Mouse (Mus musculus) hematopoietic stem cell, adult 5-6 weeks (primary cell): Measurements from ENCODE around the gene Prcd. TPM values are rescaled to one million over a fixed set of nuclear protein-coding genes. Genes with fewer than 3 reads are reported as not detected.

ENCODE experiments used
- ATAC-seq, 2 experiments: fragments of 125-278 bp in 1 of 2; replicated peaks in 1 of 2; 2 replicates each; pipeline ENCODE4 v1.8.0; 2016 to 2017; ENCODE audit warnings: inconsistent platforms in 2 of 2, mild to moderate bottlenecking in 2 of 2, moderate number of reproducible peaks in 2 of 2, low read depth in 1 of 2, moderate TSS enrichment in 1 of 2; ENCODE audit not compliant: low FRiP score in 2 of 2, poor library complexity in 2 of 2, severe bottlenecking in 2 of 2, insufficient read depth in 1 of 2, low TSS enrichment in 1 of 2
- total RNA-seq: library from RNA; stranded (forward); fragments of 172-1452, 232-1000 nt; gene quantifications from 2 replicates; pipeline ENCODE4 v1.2.3, GENCODE M21; 2017

Prcd gene
- total RNA-seq, 1 experiment from 2014 or later: 1.6 TPM

DNA sequence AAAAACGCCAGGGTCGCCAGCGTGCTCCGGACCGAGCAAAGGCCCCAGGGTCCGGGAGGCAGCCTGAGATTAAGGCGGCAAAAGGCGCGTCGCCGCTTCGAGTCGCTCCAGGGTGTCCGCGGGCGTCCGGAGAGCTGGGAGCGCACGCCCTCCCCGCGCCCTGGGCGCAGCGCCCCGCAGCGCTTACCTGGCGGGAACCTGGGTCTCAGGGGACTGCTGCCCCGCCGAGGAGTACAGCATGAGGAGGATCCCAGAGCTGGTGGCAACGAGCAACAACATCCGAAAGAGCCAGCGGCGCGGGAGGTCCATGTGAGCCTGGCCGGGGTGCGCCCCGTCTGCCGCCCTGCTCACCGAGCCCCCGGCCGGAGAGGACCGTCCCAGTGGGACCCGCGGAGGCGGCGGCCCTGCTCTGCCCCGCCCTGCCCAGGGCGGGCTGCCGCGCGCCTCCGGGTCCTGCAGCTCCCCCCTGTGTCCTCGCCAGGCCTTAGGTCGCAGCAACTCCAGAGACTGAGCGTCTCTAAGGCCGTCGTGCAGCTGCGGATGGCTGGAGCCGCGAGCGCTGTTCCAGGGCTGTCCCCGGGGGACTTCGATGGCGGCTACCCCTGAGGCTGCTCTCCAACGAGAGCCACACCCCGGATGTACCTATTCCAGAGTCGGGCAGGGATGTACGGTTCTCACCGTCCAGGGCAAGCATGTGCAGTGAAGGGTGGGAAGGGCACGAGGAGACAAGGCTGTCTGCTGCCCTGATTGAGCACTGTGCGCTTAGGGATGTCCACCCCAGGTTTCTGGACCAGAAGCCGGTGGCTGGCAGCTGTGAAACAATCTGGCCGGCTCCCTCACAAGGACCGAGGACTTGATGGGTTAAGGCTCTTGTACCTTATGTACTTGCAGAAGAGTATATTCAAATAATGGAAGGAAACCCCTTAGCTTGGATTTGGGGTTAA lies 41.2 kb downstream of the Prcd start:
- peak in 1 of 2 experiments; percentile 36; a peak in 1 of 4 replicates for ATAC-seq

DNA sequence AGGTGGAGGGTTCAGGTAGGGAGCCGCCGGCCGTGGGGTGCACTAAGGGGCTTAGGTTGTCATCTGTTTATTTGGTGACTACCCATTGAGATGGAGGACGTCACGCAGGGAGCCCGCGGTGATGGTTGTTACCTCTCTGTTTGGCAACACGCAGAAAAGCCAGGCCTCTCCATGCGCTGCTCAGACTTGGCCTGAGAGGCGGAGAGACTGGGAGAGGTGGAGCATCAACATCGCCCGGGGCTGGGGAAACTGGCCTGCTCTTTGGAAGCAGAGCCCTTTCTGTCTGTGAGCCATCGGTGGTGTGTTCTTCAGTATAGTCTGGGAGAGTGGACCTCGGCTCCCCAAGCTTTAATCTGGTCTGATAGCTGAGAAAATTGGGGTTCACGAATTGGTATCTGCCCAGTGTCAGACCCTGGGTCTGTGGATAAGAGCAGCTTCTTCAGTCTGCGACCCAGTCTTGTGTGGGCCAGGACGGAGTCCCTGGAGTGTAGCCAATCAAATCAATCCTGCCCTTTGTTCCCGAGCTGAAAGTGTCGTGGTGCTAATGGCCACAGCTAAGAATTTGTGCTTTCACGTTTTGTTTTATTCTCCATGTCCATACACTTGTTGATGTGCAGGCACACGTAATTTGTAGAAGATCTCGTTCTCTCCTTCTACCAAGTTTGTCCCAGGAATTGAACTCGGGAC lies 42.0 kb downstream of the Prcd start:
- ATAC-seq: no peak

DNA sequence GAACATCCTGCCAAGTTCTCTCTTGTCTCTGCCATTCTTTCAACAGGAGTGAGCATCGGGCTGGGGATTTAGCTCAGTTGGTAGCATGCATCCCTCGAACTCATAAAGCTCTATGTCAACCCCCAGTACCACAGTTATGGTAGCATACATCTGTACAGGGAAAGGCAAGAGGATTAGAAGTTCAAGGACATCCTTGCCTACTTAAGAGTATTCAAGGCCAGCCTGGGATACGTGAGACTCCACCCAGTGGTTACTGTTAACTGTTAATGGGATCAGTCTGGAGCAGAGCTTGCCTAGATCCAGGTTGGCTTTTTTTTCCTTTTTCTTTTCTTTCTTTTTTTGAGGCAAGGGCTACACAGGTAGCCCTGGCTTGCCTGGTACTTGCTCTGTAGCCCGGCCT lies 43.1 kb downstream of the Prcd start:
- no peak for ATAC-seq

DNA sequence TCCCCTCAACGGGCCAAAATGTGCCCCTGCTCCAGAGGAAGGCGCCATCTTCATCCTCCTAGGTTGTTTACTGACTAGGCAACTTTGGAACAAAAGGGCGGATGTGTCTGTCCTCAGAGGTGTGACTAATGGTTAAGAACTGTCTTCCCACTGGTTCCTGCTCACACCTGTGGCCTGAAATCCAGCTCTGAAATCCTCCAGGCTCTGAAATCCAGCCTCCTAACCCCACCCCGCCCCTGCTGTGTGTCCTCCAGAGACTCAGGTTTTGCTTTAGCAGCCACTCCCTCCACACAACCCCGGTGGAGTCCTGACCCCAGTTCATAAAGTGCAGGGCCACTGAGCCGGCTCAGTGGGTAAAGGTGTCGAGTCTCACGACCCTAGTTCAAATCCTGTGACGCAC lies 44.2 kb downstream of the Prcd start:
- ATAC-seq: no peak

DNA sequence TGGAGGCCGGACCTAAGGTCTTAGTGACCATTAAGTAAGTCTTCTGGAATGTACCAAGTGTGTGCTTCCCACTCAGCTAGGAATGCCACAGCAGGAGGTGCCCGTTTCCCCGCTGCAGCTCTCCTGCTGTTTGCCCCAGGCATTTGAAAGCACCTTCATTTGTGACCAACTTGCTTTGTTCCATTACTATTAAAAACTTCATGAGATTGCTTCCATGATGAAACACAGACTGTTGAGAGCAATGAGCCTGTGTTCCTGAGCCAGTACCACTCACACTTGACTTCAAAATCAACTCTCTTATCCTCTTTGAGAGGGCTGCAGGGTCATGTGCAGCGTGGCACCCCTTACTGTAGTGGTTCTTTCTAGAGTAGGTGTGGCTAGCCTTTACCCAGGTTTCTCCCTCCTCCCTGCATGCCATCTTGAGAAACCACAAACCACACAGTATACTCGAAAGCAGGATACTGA lies 48.1 kb downstream of the Prcd start:
- peak; percentile 37 to 45; a peak in 2 of 4 replicates for ATAC-seq

DNA sequence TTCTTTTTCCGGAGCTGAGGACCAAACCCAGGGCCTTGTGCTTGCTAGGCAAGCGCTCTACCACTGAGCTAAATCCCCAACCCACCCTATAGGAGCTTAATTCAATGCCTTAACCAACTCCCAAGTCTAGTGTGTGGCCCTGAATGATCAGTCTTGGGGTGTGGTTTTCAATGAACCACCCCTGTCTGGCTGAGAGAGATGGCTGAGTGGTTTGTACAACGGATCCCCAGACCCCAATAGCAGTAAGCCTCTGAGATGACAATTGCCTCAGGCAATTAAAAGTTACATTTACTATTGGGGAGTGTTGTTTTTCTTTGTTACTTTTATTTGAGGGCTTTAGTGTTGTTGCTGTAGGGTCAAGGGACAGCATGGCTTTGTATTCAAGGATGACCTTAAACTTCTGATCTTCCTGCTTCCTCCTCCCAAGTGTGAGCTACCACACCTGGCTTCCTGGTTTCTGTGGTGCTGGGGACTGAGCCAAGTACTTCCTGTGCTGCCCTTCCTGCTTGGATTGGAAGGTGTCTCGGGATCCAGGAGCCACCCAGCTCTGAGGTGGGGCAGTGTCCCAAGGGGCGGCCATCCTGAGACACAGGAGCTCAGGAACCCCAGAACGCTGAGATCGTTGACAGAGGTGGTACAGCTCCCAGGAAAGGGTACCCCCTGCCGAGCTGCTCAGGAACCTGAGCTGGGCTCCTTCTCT lies 51.2 kb downstream of the Prcd start:
- ATAC-seq: no peak

DNA sequence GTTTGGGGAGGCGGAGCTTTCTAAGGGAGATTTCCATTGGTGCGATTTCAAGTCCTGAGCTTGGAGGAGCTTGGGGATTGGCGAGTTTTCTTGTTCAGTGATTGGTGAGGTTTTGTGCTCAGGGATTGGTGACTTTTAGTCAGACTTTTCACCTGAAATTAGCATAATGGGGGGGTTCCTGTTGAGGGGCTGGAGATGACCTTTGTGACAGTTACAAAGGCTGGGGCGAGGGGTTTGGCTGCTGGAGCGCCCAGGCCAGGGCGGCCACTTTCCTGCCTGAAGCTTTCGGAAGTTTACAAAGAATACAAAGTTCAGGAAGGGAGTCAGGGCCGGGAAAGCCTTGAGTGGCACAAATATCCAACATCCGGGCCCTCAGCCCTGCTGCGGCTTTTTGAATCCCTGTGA lies 51.9 kb downstream of the Prcd start:
- no peak for ATAC-seq

DNA sequence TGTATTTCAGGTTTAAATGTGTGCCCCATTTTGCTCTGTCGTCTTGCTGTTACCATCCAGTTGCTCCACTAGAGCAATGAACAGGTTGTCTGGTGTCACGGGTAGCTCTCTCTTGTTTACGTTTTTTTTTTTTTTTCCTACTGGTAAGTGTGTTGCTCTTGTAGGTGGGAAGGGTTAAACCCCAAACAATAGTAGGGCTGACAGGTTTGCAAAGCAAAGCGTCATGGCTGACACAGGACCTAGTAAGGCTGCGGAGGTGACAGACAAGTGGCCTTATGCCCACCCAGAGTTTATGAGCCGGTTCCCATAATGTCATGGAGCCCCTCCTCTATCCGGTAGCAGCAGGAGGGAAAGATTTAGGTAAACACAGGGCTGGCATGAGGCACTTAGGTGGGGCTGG lies 53.0 kb downstream of the Prcd start:
- no peak for ATAC-seq

DNA sequence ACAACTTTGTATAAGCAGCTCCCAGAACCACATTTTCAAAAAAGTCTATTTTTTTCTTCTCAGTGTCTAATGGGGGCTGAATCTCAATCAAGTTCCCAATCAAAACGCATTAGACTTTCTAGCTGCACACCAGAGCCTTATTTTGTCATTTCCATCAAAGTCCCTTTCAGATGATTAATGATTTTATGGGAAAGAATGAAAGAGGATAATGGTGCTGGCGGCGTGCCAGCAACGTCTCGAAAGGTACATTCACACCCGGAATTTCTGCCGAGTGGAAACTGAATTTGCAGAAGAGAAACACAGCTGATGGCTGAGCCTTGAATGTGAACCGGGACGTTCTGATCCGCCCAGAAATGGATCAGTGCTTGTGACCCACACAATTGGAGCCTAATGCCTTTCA lies 56.8 kb downstream of the Prcd start:
- no peak for ATAC-seq

DNA sequence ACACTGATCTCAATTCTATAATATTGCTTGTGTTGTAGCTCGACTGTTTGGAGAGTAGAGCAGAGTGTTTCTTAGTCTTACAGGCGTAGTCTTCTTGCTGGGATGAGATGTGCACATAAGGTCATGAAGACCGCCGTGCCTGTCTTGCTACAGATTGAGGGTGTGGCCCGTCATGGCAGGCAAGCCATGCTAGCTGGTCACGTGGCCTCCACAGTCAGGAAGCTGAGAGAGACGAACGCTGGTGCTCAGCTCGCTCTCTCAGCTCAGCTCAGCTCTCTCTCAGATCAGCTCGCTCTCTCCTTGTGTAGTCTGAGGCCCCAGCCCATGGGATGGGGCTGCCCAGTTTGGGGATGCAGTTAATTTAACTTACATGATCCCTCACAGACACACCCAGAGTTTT lies 57.5 kb downstream of the Prcd start:
- no peak for ATAC-seq

DNA sequence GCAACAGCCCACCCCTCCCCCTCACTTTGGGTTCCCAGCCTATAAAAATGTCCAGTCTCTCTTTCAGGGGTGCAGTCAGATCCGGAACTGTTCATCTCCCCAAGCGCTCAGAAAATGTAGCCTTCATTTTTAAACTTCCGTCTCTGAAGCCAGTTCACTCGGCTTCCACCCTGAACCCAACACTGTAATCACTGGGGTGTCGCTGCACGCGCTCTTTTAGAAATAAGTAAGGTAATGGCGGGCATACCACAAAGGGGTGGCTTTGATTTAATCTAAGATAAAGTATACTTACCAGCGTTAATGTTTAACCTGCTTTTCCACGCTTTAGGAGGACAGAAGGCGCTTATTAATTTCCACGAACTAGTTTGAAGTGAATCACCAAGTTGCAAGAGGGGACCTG lies 60.7 kb downstream of the Prcd start:
- no peak for ATAC-seq

Other genes starting within 250 kb of the Prcd start
- gene Rnf157, start 240.5 kb upstream of the Prcd start, total RNA-seq: 9.2 and 19.4 TPM in 2 replicates
- gene Ubald2, start 219.4 kb upstream of the Prcd start, total RNA-seq: 51.5 and 101 TPM in 2 replicates
- gene Qrich2, start 187.3 kb upstream of the Prcd start, total RNA-seq: not detected in 2 replicates
- 29.8 and 51.3 TPM in 2 replicates for gene Prpsap1, start 159.3 kb upstream of the Prcd start, total RNA-seq
- 3.3 and 19.6 TPM in 2 replicates for gene Sphk1, start 122.6 kb upstream of the Prcd start, total RNA-seq
- gene Ube2o, start 72.1 kb upstream of the Prcd start, total RNA-seq: 8.4 and 8.9 TPM in 2 replicates
- not detected in 2 replicates for gene Aanat, start 67.1 kb upstream of the Prcd start, total RNA-seq
- gene Rhbdf2, start 26.5 kb upstream of the Prcd start, total RNA-seq: 3.5 and 5.6 TPM in 2 replicates
- not detected in 2 replicates for gene Cygb, start 779 bp downstream of the Prcd start, total RNA-seq
- gene St6galnac1, start 122.0 kb downstream of the Prcd start, total RNA-seq: not detected in 2 replicates
- 1.2 TPM in 1 of 2 replicates, not detected in the other for gene Mxra7, start 174.5 kb downstream of the Prcd start, total RNA-seq
- gene Mettl23, start 189.7 kb downstream of the Prcd start, total RNA-seq: 43.4 and 62.1 TPM in 2 replicates
- 53.8 and 62.7 TPM in 2 replicates for gene Jmjd6, start 189.9 kb downstream of the Prcd start, total RNA-seq
- gene Mfsd11, start 198.9 kb downstream of the Prcd start, total RNA-seq: 9.7 and 22.0 TPM in 2 replicates
- gene Srsf2, start 199.6 kb downstream of the Prcd start, total RNA-seq: 370 and 573 TPM in 2 replicates